Mouse (Mus musculus): ENCODE data around the gene Efna2.

Efna2 gene

DNA sequence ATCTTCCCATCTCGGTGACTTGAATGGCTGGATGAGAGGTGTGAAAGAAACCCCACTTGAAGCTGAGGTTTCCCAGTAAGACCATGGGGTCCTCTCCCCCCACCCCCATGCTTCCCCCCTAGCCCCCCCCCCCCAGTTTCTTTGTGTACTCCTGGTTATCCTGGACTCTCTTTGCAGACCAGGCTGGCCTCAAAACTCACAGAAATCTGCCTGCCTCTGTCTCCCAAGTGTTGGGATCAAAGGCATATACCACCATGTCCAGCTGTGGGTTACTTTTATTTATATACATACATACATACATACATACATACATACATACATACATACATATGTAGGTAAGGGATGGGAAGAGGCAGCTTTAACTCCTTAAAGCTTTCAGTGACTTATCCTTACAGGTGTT lies 10.2 kb upstream of the Efna2 start:
- DNase-seq = no peak

DNA sequence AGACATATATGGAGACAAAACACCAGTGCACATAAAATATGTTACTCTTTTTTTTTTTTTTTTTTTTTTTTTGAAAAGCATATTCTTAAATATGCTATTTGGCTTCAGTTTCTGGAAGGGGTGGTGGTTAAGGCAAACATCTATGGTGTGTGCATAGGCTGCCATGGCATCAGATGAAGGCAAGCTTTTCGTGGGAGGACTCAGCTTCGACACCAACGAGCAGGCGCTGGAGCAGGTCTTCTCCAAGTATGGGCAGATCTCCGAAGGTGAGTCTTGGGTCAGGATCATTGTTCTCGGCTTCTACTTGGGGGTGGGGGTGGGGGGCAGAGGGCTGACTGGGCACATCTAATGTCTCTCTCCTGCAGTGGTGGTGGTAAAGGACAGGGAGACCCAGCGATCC lies 9.6 kb upstream of the Efna2 start:
- DNase-seq = no peak

DNA sequence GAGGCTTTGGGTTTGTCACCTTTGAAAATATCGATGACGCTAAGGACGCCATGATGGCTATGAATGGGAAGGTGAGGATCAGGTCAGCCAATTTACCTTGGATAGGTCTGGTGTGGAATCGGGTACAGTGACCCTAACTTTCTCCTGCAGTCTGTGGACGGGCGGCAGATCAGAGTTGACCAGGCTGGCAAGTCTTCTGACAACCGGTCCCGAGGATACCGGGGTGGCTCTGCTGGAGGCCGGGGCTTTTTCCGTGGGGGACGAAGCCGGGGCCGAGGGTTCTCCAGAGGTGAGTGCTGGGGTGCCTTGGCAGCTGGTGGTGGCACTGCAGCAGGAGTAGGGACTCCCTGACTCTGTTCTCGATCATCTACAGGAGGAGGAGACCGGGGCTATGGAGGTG lies 9.2 kb upstream of the Efna2 start:
- no peak for DNase-seq

DNA sequence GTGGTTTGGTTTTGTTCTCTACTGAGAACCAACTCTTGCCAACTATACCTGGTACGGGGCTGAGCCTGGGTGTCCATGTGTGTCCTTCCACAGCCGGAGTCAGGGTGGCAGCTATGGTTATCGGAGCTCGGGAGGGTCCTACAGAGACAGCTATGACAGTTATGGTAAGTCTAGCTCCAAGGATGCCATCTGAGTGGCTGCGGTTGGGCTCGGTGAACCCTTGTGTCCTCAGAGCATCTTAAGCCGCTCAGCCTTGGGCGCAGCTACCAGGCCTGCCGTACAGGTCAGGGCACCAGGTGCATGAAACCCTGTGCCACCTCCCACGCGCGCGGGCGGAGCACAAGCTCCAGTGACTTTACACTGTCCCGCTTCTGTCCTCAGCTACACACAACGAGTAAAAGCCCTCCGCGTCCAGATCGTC lies 8.7 kb upstream of the Efna2 start:
- DNase-seq = no peak

DNA sequence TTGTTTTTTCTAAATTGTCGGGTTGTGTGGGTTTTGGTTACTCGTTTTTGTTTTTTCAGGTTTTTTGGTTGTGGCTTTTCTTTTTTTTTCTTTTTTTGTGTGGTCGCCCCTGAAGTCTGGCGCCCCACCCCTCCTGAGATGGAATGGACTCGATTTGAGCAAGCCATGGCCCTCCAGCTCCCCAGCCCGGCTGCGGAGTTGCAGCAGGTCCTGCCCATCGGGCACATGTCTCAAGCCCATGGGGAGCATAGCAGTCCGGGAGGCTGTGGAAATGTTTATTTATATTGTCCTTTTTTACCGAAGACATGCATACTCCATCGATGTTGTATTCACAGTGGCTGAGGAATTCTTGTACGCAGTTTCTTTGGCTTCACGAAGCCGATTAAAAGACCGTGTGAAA lies 8.0 kb upstream of the Efna2 start:
- DNase-seq = no peak

DNA sequence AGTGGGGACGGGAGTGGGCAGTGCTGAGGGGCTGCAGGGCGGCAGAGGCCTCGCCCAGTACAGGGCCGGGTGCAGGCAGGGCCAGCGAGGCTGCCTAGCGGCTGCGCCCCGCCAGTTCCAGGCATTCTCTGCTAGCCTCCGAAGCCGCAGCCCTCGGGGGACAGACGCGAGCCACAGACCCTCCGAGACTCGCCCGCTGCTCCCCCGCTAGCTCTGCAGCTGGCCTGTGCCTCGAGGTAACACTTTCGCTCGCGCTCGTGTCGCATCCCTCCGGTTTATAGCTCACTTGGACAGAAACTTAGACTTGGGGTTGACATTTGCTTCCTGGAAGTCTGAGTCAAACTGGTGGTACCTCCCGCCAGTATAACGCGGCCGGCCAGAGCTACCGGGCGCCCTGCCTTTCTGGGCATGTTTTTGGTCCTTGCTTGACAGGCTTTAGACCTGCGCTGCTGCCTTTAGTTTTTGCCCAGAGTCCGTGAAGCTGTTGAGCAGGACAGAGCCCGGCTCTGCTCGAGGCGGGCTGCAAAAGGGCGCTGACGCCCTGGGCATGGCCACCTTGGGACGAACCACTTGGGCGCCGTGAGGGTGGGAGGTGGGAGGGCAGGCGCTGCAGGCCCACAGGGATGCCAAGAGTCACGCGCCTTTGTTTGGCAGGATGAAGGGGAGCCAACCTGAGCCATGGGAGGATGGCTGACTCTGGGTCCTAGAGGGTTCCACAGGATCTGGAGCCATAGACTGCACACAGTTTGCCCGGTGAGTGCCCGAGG lies 7.3 kb upstream of the Efna2 start:
- DNase-seq = no peak

DNA sequence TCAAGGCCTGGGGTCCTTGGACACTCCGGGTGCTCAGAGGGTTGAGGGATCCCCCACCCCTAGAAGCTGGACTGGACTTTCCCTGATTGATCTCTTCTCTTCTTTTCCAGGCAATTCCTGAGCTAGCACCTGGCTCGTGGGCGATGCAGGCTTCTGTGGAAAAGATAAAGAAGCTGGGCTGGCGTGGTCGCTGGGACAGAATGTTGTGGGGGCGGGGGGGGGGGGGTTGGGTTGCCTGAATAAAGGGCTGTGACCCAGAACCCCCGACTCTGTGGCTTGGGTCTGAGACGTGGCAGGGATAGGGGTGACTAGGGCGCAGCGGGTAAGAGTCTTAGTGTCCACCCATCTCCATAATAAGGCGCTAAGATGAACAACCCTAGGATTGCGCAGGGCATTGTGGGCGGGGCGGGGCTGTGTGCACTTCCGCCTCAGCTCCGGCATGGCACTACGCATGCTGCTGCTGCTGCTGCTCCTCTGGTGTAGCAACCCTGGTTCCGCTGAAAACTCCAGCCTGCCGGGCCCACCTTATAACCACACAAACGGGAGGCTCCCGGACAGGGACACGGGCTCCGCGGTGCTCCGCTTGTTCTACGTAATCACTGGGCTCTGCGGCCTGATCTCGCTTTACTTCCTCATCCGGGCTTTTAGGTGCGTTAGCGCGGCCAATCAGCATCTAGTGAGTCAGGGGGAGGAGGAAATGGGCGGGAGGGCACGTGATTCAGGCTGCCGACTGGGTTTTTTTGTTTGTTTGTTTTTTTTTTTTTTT lies 6.6 kb upstream of the Efna2 start, which contains the start of gene 1600002K03Rik:
Gene 1600002K03Rik (plus strand): TSS at position 418 of the 766 bp plus-strand sequence.
- peak; percentile 76 to 88 for DNase-seq

DNA sequence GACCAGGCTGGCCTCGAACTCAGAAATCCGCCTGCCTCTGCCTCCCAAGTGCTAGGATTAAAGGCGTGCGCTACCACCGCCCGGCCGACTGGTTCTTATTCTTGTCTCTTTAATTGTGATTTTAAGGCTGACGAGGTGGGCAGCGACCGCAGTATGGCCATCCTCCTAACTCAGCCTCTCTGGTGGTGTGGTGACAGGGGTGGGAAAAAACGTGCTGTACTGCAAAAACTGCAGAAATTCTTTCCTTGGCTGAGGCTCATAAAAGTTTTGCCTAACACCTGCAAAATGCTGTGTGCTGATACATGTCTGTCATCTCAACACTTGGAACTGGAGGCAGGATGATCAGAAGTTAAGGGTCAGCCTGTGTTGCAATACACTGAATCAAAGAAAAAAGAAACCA lies 5.9 kb upstream of the Efna2 start:
- no peak for DNase-seq

DNA sequence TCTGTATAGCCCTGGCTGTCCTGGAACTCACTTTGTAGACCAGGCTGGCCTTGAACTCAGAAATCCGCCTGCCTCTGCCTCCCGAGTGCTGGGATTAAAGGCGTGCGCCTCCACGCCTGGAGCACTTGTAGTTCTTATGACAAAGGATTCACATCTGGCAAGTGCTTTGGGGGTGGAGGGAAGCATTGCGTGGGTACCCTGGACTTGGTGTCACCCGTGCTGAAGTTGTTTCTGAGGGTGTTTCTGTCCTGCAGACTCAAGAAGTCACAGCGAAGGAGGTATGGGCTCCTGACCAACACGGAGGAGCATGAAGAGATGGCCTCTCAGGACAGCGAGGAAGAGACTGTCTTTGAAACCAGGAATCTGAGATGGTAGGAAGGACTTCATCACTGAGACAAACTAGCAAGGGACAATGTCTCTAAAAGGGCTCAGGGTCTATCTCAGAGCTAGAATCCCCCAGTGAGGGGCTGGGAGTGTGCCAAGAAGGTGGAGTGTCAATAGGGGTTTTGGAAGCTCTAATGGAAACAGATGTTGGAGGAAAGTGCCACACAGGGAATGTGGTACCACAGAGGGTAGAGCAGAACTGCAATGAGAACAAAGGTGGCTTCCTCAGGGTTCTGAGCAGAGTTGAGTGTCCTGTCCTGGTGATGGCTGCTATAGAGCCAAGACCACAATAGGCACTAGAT lies 5.2 kb upstream of the Efna2 start:
- DNase-seq = no peak

DNA sequence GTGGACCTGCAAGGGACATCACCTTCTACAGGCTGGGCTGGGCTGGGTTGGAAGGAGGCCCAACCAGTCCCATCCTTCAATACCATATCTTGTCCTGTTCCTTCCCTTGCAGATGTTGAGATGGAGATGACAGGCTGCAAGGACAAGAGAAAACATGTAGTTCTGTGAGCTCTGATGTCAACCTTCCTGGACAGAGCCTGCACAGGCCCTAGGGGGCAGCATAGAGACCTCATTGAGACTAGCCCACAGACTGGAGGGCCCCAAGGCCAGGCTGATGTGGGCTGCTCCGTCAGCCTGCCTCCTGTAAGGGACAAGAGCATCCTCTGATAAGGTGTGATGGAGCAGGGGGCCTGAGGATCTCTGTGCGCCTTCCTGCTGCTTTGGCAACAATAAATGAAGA lies 4.6 kb upstream of the Efna2 start:
- DNase-seq = no peak

DNA sequence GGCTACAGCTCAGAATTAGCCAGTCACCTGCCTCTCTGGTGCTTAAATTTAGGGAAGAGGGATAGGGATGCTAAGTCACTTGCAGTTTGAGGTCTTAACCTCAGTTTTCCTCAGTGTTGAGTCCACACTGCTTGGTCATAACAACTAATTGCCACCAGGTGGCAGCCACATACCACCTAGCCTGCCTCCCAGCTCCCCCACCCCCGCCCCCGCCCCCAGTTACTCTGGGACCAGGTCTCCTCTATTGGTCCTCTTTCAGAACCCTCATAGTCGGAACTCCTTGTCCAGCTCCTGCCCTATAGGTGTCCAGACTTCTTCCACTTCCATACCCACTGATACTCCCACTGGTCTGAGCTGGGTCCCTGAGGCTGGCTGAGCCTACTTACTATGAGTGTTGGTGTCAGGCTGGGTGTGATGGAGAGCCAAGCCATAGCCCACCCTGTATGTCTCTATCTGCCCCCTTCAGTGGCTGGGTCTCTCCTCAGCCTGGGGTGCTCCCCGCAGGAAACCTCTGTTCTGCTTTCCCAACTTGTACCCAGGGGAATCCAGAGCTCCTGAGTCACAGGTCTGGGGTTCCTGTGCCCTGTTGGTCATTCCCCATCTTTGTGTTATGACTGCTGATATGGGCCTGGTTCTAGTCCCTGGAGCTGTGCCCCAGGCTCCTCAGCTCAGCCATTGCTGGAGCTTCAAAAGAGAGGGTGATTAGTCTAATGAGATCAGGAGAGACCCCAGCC lies 3.6 kb upstream of the Efna2 start:
- no peak for DNase-seq

DNA sequence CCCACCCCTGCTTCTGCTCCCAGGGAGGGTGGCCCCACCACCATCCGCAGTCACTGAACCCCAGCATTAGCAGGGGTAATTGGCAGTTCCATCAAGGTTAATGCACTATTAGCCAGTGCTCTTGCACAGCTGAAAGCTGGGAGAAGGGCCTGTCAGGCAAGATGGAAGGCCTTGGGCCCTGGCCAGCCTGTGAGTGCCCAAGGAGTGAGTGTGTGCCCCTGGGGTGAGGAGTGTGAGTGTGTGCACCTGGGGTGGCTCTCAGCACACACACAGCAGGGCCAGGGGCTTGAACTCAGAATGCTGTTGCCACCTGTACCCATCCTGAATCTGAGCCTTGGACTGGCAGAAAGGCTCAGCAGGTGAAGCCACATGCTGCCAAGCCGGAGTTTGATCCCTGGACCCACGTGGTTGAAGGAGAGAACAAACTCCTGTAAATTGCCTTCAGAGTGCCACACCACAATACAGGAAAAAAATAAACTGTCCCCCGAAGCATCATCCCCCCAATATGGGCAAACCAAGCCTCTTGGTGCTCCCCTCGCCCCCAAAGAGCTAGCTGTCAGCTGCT lies 2.9 kb upstream of the Efna2 start:
- no peak for DNase-seq

DNA sequence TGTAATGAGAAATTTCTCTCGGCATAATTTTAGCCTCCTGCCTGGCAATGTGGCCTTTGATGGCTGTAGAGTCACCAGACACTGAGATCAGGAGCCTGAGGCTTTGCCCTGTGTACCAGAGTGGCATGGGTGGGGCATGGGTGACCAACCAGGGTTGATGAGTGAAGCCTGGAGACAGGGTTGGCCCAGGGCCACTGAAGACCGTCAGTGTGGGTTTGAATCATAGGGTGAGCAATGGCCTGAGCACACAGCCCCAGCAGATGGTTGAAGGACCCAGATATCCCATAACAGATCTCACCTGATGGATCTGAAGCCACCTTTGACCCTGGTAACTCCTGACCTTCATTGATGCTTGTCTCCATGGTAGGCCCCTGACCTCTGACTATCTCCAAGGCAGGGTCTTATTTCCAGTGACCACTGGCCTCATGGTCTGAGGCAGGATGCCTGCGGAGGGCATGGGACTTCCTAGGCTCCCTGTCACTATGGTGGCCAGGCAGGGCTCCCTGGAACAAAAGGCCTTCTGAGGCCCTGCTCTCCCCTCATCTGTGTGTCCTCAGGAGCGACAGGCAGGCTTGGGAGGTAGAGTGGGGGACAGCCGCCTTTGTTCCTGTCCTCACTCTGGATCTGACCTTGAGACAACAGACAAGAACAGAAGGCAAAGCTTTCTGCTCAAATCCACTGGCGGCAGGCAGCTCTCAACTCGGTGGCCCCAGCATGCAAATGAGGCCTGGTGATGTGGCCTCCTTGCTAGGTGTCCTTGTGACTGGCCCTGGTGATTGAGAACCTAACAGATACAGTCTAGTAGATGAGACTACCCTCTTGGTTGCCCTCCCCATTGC lies 1.6 kb upstream of the Efna2 start:
- DNase-seq = no peak

DNA sequence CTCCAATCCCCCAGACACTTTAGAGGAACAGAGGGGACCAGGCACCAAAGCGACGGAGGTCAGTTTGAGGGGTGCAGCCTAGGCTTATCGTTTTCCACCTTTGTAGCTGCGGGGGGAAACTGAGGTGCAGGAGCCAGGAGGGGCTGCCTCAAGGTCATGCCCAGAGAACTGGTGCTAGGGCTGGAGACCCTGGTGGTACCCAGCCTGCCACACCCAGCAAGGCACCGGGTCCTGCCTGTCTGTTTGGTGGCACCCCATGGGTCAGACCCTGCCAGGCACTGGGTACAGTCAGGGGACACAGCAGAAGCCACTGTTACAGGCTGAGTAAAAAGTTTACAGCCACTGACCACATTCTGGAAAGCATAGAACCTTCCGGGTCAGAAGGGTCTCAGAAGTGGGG lies 1.0 kb downstream of the Efna2 start:
- no peak for DNase-seq

DNA sequence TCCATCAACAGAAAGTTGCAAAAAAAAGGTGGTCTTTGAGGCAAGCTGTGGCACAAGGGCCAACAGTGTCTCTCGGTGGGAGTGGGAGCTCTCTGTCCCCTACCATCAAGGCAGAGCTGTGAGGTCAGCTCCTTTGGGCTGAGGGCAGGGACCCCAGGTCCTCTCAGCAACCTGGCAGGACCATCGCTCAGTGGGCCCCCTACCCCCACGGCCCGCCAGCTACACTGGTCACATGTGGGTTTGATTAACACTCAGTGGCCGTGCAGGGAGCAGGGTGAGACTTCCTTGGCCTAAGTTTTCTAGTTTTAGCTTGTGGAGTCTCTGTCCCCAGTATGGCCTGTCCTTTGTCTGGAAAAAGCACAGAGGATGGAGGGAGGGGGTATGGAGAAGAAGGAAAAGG lies 1.5 kb downstream of the Efna2 start:
- DNase-seq = no peak

DNA sequence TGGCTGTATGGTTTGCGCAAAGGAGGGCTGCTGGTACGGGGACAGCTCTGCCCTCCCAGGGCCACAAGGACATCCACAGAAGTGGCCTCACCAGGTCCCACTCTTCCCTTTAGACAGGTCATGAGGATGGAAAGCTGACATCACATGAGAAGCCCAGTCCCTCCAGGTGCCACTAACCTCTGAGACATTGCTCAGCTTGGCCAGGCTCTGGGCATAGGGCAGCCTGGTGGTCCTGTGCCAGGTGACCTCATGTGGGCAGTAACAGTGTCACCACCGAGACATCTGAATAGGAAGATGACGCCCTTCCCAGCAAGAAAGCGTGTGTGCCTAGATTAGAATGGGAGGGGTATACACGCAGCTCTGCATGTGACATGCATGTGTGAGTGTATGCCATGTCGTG lies 3.3 kb downstream of the Efna2 start:
- DNase-seq = no peak

DNA sequence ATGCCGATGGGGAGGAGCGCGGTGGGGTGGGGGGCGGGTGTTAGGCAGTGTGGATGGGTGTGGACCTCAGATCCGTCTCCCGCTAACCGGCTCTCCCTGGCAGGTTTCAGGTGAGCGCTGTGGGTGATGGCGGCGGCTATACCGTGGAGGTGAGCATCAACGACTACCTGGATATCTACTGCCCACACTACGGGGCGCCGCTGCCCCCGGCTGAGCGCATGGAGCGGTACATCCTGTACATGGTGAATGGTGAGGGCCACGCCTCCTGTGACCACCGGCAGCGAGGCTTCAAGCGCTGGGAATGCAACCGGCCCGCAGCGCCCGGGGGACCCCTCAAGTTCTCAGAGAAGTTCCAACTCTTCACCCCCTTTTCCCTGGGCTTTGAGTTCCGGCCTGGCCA lies 7.4 kb downstream of the Efna2 start:
- DNase-seq = no peak

DNA sequence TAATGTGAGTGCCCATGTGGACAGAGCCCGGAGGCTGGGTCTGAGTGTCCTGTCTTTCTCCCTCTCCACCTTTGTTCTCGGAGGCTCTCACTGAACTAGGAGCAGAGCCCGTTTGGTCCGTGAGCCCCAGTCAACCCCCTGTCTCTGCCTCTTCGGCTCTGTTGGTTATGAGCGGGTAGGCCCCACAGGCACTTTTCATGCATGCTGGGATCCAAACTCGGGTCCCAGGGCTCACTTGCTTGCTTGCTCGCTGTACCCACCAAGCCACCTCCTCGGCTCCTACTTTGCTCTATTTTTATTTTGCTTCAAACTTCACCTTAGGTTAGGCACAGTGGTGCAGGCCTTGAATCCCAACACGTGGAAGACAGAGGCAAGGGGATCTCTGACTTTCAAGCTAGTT lies 8.5 kb downstream of the Efna2 start:
- DNase-seq = no peak

DNA sequence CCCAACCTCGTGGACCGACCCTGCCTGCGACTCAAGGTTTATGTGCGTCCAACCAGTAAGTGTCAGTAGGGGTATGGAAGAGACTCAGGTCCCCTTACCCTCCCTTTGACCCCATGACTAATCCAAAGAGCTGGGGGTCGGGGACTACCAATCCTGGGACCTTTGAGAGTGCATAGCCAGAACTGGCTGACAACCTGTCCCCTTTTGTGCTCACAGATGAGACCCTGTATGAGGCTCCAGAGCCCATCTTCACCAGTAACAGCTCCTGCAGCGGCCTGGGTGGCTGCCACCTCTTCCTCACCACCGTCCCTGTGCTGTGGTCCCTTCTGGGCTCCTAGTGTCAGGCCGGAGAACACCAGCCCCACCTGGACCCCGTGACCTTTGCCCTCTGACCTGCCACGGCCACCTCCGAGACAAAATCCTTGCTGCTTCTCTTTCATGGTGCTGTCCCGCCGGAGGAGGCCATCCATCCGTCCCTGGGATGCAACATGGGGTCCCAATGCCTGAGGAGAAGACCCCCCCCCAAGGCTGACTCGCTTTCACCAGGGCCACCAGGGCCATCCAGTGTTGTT lies 9.3 kb downstream of the Efna2 start:
- DNase-seq = no peak

DNA sequence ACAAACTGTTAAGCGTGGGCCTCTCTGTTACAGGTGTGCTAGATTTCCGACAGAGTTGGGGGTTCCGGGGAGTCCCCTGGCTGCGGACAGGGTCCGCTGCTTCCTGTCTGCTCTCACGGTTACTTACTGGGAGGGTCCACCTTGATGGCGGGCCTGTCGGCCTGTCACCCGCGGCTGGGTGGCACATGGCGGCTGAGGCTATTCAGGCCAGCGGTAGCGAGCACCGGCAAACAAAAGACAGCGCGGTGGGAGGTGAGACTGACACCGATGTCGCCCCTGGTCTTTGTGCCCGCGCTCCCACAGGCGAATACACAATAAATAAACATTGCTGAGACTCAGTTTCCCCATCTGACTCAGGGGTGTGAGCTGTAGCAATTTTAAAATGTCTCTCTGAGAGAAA lies 10.7 kb downstream of the Efna2 start:
- DNase-seq = no peak

DNA sequence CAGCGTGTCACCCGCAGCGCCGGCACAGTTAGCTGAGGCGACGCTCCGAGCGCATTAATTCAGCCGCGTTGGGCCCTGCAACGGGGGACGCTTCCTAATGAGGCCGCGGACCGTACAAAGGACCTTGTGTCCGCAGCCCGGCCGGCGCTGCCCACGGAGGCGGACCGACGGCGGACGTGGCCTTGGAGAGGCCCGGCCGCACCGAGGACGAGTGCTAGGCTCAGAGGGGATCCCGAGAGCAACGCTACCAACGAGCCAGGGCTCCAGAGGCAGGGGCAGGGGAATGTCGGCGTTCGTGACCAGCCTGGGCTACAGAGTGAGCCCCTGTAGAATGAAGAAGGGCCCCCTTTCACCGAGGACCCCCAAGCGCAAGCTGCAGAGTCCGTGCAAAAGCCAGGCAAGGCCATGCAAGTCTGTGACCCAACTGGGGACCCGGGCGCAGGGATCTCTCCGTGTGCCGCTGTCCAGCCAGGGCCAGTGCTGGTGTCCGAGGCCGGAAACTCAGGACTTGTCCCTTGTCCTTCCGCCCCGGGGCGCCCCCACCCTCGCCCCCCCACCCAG lies 11.3 kb downstream of the Efna2 start:
- DNase-seq = no peak

All from thymus, adult 18-20 months (tissue).